Mouse (Mus musculus) stomach, embryonic 15.5 days (tissue): ENCODE data around the gene Coq9. TPM values are rescaled to one million over a fixed set of nuclear protein-coding genes. Genes with fewer than 3 reads are reported as not detected.
A peak's percentile ranks its signal among the peaks of the same experiment; 100 is the strongest.

ENCODE experiments used
- ATAC-seq: fragments of 200-750 bp; cut with Nextera tagmentation; 2 replicates; pipeline ENCODE4 v1.8.0; 2017; ENCODE audit warnings: low read depth, moderate number of reproducible peaks, moderate TSS enrichment; ENCODE audit not compliant: insufficient read depth, low FRiP score
- H3K27ac ChIP-seq: fragments of 300-500 bp; sonication (generic); 2 replicates; pipeline ENCODE4 v1.5.1; 2015; ENCODE audit warnings: mild to moderate bottlenecking, inconsistent platforms
- H3K27me3 ChIP-seq: fragments of 300-500 bp; sonication (generic); replicated peaks from 2 replicates; pipeline ENCODE4 v1.6.1; 2015; ENCODE audit warnings: inconsistent platforms
- H3K36me3 ChIP-seq: fragments of 300-500 bp; sonication (generic); 2 replicates; pipeline ENCODE4 v1.6.1; 2015; ENCODE audit warnings: inconsistent platforms
- H3K4me1 ChIP-seq: fragments of 300-500 bp; sonication (generic); 2 replicates; pipeline ENCODE4 v1.6.1; 2015; ENCODE audit warnings: inconsistent platforms
- H3K4me2 ChIP-seq: fragments of 300-500 bp; sonication (generic); 2 replicates; pipeline ENCODE4 v1.6.1; 2015; ENCODE audit warnings: mild to moderate bottlenecking, inconsistent platforms
- H3K4me3 ChIP-seq: fragments of 300-500 bp; sonication (generic); replicated peaks from 2 replicates; pipeline ENCODE4 v1.5.1; 2015; ENCODE audit warnings: inconsistent platforms
- H3K9ac ChIP-seq: fragments of 300-500 bp; sonication (generic); 2 replicates; pipeline ENCODE4 v1.6.1; 2015; ENCODE audit warnings: inconsistent platforms
- H3K9me3 ChIP-seq: fragments of 300-500 bp; sonication (generic); 2 replicates; pipeline ENCODE4 v1.6.1; 2016; ENCODE audit warnings: inconsistent platforms
- WGBS: fragments of 180-500 bp; shearing (Covaris S2); methylation state at CpG from one replicate; pipeline ENCODE4 v1.1.7; 2015; 5-methylcytosine and 5-hydroxymethylcytosine counted together
- polyA plus RNA-seq: library from polyadenylated mRNA; unstranded; fragments of >200 nt; fragmentation: Nextera tagmentation; extraction: Ambion mirVana; gene quantifications from 2 replicates; pipeline ENCODE4 v1.2.1, GENCODE M21; 2015

The Coq9 gene
- polyA plus RNA-seq = 75.8 and 84.2 TPM in 2 replicates

DNA sequence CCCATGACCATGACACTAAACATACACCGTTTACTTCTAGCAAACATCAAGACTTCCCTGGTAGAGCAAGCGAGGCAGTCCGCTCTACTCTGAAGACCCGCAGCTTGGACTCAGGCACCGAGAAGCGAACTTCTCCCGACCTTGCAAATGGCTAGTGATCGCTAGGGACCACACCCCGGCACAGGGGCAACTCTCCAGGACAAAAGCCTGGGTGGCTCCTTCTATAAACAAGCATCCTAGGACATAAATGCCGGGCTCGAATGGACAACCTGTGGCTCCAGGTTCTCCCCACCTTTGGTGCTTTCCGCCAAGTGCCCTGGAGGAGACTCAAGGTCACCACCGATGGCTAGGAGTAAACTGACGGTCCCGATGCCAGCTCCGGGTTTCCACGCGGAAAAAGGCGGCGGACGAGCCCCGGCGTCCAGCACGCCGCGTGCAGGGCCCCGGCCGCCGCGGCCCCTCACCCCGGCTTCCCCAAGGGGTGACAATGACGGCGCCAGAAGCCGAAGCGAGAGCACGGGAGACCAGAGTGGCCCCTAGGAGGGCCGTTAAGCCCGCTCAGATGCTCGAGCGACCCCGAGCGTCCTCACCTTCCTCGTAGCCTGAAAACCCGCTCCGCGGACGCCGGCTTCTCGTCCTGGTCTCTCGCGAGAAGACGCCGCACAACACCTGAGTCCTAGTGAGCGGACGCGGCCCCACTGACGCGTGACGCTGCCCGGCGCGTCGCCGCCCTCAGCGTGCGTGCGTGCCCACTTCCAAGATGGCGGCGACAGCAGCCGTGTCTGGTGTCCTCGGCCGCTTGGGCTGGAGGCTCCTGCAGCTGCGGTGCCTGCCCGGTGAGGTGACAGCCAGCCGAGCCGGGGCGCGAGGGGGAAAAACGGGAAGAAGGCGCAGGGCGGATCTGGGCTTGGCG is at the start of gene Coq9, which contains the start of gene Ciapin1:
Gene Coq9, plus strand, starts transcription at position 660 of the 913 bp plus-strand sequence.
Gene Ciapin1, minus strand, starts transcription at position 697 of the 913 bp plus-strand sequence.
- Histone ChIP-seq H3K4me3 (peak within 1 kb of the TSS; percentile 99), H3K27me3 (no peaks in the 10 kb centered on the region), H3K4me2 (peak within 1 kb of the TSS; percentile 87), H3K9me3 (no peaks in the 10 kb centered on the region), H3K9ac (peak within 1 kb of the TSS; percentile 99), H3K27ac (peak within 1 kb of the TSS; percentile 93), H3K36me3 (no peaks in the 10 kb centered on the region), H3K4me1 (peaks cover 7% of the 10 kb centered on the region)
- ATAC-seq = peak; percentile 97
- WGBS = under 1% methylated on average over 82 of the region's 82 CpGs

DNA sequence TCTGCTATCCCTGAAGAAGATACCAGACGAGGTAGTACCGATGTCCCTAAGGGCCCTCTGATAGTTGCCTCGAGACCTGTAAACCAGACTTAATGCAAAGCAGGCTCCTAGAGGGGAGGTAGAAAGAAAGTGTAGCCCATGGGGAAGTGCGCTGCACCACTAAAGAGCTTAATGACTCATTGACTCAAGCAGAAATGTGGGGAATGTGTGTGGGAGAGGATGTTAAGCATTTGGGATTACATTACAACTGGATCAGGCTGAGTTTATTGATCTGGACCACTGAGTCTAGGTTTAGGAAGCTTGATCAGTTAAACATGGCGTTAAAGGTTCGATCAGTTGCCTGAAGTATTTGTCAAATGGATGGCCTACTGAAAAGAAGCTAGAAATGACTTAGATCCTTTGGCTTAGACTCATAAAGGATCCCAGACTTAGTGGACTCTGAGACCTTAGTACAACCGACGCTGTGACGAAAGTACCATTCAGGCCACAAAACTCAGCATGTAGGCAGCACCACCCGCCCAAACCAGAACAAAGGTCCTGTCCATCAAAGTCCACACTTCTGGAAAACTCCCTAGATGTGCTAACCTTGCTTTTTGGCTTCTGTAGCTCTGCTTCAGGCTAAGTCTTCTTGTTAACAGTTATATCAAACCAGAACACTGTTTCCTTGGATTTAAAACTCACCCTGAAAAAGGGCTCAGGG is 48.7 kb upstream of the Coq9 start:
- no peaks in the 10 kb centered on the region for H3K27me3 ChIP-seq
- no peak overlapping the region for H3K4me2 ChIP-seq
- ATAC-seq = no peak
- 80% methylated on average over 10 of the region's 10 CpGs for WGBS
- no peaks in the 10 kb centered on the region for H3K9me3 ChIP-seq
- no peak overlapping the region for H3K27ac ChIP-seq
- H3K9ac ChIP-seq = no peak overlapping the region
- peaks cover 12% of the 10 kb centered on the region for H3K4me1 ChIP-seq
- H3K4me3 ChIP-seq = no peak overlapping the region
- no peaks in the 10 kb centered on the region for H3K36me3 ChIP-seq

- H3K36me3 ChIP-seq = no peaks in the 10 kb centered on the region
- H3K9me3 ChIP-seq = no peaks in the 10 kb centered on the region
- H3K27me3 ChIP-seq = no peaks in the 10 kb centered on the region
- no peak overlapping the region for H3K4me2 ChIP-seq
- 87% methylated on average over 4 of the region's 4 CpGs for WGBS
- no peak for ATAC-seq
- no peak overlapping the region for H3K9ac ChIP-seq
- H3K27ac ChIP-seq = no peak overlapping the region
- no peaks in the 10 kb centered on the region for H3K4me1 ChIP-seq
- H3K4me3 ChIP-seq = no peak overlapping the region
Observed at GRCm38 (mm10) chr8:94794368-94794767, 43.8 kb upstream of the Coq9 start.

DNA sequence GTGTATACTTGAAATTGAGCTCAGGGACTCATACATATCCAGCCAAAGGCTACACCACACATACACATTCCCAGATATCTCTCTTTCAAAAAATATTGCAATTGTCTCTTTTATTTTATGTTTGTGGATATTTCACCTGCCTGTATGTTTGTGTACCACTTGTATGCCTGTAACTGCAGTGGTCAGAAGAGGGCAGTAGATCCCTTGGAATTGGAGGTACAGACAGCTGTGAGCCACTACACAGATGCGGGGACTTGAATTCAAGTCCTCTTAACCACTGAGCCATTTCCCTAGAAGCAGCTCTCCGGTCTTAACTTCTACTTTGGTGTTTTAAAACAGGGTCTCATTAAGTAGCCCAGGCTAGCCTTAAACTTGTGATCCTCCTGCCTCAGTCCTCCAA is 43.3 kb upstream of the Coq9 start:
- 85% methylated on average over 2 of the region's 2 CpGs for WGBS
- no peak overlapping the region for H3K4me2 ChIP-seq
- no peak overlapping the region for H3K4me3 ChIP-seq
- H3K27me3 ChIP-seq = no peaks in the 10 kb centered on the region
- no peak overlapping the region for H3K9ac ChIP-seq
- H3K36me3 ChIP-seq = no peaks in the 10 kb centered on the region
- H3K4me1 ChIP-seq = no peaks in the 10 kb centered on the region
- no peak for ATAC-seq
- H3K27ac ChIP-seq = no peak overlapping the region
- H3K9me3 ChIP-seq = no peaks in the 10 kb centered on the region

DNA sequence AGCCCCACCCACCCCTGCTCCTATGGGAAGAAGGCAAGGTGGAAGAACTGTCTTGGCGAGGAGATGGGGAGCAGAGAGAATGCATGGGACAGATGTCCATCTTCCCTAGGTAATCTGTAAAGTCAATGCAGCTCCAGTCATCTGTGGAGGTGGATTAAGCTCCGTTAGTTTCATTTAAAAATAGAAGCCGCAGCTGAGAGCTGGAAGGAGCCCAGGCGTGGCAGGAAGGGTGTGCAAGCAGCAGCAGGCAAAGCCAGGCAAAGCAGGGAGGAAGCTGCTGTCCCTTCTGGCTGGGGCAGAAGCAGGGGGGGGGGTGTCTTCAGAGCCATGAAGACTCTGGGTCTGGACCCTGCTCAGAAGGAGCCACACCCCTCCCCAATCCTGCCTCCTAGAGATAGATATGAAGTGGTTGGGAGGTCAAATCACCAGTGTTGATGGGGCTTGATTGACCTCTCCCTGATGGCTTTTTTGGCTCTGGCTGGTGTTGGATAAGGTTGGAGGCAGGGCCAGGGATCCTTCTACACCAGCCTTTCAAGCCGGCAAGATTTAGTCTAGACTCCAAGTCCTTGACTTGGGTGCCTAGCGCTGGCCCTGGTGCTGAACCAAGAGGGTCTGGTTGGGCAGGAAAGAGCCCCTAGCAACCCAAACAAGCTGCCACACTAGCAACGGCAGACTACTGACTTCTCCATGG is 37.7 kb upstream of the Coq9 start:
- H3K9me3 ChIP-seq = no peaks in the 10 kb centered on the region
- no peaks in the 10 kb centered on the region for H3K4me1 ChIP-seq
- H3K9ac ChIP-seq = no peak overlapping the region
- WGBS = 54% methylated on average over 7 of the region's 7 CpGs
- H3K4me3 ChIP-seq = no peak overlapping the region
- no peaks in the 10 kb centered on the region for H3K27me3 ChIP-seq
- ATAC-seq = no peak
- H3K36me3 ChIP-seq = no peaks in the 10 kb centered on the region
- H3K4me2 ChIP-seq = no peak overlapping the region
- no peak overlapping the region for H3K27ac ChIP-seq

DNA sequence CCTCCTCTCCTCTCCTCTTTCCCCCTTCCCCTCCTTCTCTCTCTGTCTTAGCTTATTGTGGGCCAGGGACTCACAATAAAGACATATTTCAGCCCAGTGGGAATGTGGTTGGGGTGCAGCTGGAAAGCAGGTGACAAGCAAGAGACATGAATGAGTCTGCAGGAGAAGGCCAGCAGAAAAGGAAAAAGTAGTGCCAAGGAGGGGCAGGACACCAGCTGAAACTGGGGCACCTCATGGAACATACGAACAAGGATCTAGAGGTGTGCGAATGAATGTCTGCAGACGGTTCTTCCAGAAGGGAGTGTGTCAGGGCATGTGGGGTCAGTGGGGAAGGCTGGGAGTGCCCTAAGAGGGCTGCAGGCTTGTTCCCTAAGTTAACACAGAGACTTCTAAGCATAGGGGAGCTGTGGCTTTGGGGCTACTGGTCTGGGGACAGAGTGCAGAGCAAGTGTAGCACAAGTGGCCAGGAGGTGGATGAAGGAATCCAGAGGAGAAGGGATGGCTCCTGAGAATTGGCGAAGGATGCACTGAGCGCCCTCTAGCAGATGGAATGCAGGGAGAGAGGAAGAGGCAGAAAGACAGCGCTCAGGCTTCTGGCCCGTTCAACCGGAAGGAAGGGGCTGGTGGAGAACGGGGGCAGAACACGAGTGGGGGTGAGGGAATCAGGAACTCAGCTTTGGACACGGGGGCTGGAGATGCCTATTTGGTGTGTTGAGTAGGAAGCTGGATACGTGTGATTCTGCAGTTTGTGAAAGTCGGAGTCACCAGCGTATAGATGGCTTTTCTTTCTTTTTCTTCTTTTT is 36.6 kb upstream of the Coq9 start:
- no peaks in the 10 kb centered on the region for H3K4me1 ChIP-seq
- no peak overlapping the region for H3K4me2 ChIP-seq
- H3K9me3 ChIP-seq = no peaks in the 10 kb centered on the region
- no peak overlapping the region for H3K4me3 ChIP-seq
- 37% methylated on average over 14 of the region's 14 CpGs for WGBS
- no peak overlapping the region for H3K27ac ChIP-seq
- no peak overlapping the region for H3K9ac ChIP-seq
- H3K27me3 ChIP-seq = no peaks in the 10 kb centered on the region
- no peak for ATAC-seq
- no peaks in the 10 kb centered on the region for H3K36me3 ChIP-seq

DNA sequence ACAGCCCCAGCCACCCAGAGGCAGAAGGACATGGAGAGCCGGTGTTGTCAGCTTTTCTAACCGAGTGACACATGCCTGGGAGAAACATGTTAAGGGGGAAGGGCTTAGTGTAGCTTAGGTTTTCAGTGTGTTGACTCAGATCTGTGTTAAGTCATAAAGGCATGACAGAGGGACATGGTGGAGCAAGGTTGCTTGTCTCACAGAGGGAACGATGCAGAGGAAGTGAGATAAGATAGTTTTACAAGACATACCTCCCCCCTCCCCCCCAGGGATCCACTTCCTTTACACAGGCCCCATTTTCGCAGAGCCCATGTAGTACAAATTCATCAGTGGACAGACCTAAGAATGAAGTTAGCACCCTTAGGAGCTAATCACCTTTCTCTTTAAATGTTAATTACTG is 35.7 kb upstream of the Coq9 start:
- H3K27me3 ChIP-seq = no peaks in the 10 kb centered on the region
- WGBS = 66% methylated on average over 4 of the region's 4 CpGs

GRCm38 (mm10) chr8:94803551-94803950 is 34.6 kb upstream of the Coq9 start:
- Histone ChIP-seq H3K27ac (no peak overlapping the region), H3K9me3 (no peaks in the 10 kb centered on the region), H3K4me2 (no peak overlapping the region), H3K27me3 (no peaks in the 10 kb centered on the region), H3K4me3 (no peak overlapping the region), H3K4me1 (no peaks in the 10 kb centered on the region), H3K36me3 (no peaks in the 10 kb centered on the region), H3K9ac (no peak overlapping the region)
- no peak for ATAC-seq
- 66% methylated on average over 6 of the region's 6 CpGs for WGBS

More for the DNA sequence above, 35.7 kb upstream of the Coq9 start:
- Histone ChIP-seq H3K4me2 (no peak overlapping the region), H3K9ac (no peak overlapping the region), H3K36me3 (no peaks in the 10 kb centered on the region), H3K4me3 (no peak overlapping the region), H3K9me3 (no peaks in the 10 kb centered on the region), H3K4me1 (no peaks in the 10 kb centered on the region), H3K27ac (no peak overlapping the region)
- no peak for ATAC-seq

DNA sequence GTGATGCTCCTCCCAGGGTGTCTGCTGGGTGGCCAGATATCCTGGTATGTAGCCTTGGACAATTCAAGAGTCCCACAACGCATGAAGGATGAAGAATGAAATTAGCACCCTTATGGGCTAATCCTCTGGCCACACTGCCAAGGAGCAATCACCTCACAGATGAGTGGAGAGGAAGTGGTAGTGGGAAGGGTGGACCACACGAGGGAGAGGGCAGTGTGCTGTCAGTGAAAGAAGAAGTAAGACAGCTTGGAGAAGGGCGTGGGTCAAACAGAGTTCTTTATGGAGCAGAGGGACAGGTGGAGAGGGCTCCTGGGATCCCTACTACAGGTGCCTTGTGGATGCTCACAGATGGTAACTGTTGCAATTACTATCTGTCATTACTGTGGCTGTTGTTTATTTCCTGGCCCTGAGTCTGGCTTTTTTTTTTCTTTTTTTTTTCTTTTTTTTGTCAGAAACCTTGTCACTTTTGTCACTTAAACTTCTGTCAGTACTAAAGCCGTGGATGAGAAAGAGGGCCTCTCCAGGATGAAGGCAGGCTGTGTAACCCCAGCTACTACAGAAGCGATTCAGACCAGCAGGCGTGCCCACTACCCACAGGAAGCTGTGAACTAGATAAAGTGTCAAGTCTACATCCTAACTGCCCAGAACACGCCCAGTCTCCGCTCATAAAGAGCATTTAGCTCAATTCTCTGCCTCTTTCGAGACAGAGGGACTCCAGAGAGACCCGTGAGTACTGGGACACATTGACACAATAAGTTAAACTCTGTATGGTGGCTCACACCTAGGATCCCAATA is 33.4 kb upstream of the Coq9 start:
- no peak overlapping the region for H3K4me3 ChIP-seq
- no peak overlapping the region for H3K9ac ChIP-seq
- H3K4me2 ChIP-seq = no peak overlapping the region
- H3K36me3 ChIP-seq = no peaks in the 10 kb centered on the region
- H3K27ac ChIP-seq = no peak overlapping the region
- no peaks in the 10 kb centered on the region for H3K4me1 ChIP-seq
- no peak for ATAC-seq
- 61% methylated on average over 10 of the region's 10 CpGs for WGBS
- H3K27me3 ChIP-seq = no peaks in the 10 kb centered on the region
- H3K9me3 ChIP-seq = no peaks in the 10 kb centered on the region

DNA sequence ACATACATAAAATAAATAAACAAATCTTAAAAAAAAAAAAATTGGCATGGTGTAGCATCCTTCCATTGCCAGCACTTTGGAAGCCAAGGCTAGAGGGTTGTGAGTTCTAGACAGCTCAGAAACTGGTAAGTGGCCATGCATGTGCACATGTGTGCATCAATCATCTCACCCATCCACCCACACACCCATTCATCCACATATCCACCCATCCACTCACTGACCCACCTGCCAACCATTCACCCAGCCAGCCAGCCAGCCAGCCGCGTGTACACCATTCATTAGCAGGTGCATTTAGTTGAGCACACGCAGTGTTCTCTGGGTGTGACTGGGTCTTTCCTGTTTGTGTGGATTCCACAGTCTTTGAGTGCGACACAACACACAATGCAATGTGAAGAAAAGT is 32.3 kb upstream of the Coq9 start:
- H3K27me3 ChIP-seq = no peaks in the 10 kb centered on the region
- WGBS = 69% methylated on average over 4 of the region's 4 CpGs
- ATAC-seq = no peak

More for the DNA sequence above, 32.3 kb upstream of the Coq9 start:
- no peak overlapping the region for H3K4me3 ChIP-seq
- no peaks in the 10 kb centered on the region for H3K9me3 ChIP-seq
- no peaks in the 10 kb centered on the region for H3K4me1 ChIP-seq
- H3K36me3 ChIP-seq = no peaks in the 10 kb centered on the region
- H3K4me2 ChIP-seq = no peak overlapping the region
- no peak overlapping the region for H3K27ac ChIP-seq
- H3K9ac ChIP-seq = no peak overlapping the region
